Mouse (Mus musculus): ENCODE measurements at regions not wholly inside any gene's neighbourhood (a gene's known extent, or its start where the extent isn't known, plus 50 kb on each side); places are given as distances from the start of the nearest gene placed in this dataset.

- TF ChIP-seq CTCF (IDR thresholded peaks at IDR 0.05; ENCODE audit: borderline replicate concordance, extremely low read depth, insufficient read depth, insufficient read length) (no peak), POLR2A (IDR thresholded peaks at IDR 0.05; ENCODE audit: borderline replicate concordance, extremely low read depth, insufficient read depth, insufficient read length, poor library complexity, severe bottlenecking) (no peak)
These were observed 200.8 kb upstream of the Lrfn5 start for GRCm38 (mm10) chr12:61322114-61322513.
